Mouse (Mus musculus) myocyte (in vitro differentiated cells): ENCODE results near the gene Gm20388.

Experiments used
- CEBPB ChIP-seq: IDR thresholded peaks from 2 replicates; pipeline ENCODE4 v1.6.1; 2011; ENCODE audit warnings: mild to moderate bottlenecking, moderate library complexity; ENCODE audit not compliant: poor library complexity, insufficient read depth, severe bottlenecking
- E2F4 ChIP-seq: IDR thresholded peaks from one replicate; pipeline ENCODE4 v1.6.1; 2011; ENCODE audit warnings: mild to moderate bottlenecking, control low read depth, moderate library complexity; ENCODE audit not compliant: insufficient read depth
- MAX ChIP-seq: IDR thresholded peaks from one replicate; pipeline ENCODE4 v1.6.1; 2011; ENCODE audit warnings: low read depth, mild to moderate bottlenecking, control low read depth
- MYOD1 ChIP-seq, 3 experiments: IDR thresholded peaks; one replicate each; pipeline ENCODE4 v1.6.1; 2011; ENCODE audit warnings: control low read depth in 2 of 3, low read depth in 2 of 3, mild to moderate bottlenecking in 2 of 3, moderate library complexity in 1 of 3; ENCODE audit not compliant: insufficient read length in 2 of 3, control insufficient read depth in 1 of 3
- MYOG ChIP-seq, 3 experiments: IDR thresholded peaks; one replicate each; pipeline ENCODE4 v1.6.1; 2011; ENCODE audit warnings: control low read depth in 2 of 3, low read depth in 2 of 3, mild to moderate bottlenecking in 2 of 3; ENCODE audit not compliant: insufficient read length in 2 of 3, control insufficient read depth in 1 of 3, insufficient read depth in 1 of 3
- POLR2A ChIP-seq: IDR thresholded peaks from one replicate; pipeline ENCODE4 v1.6.1; 2011; ENCODE audit warnings: low read depth, mild to moderate bottlenecking, control low read depth, moderate library complexity; ENCODE audit not compliant: insufficient read length
- POLR2AphosphoS2 ChIP-seq: IDR thresholded peaks from one replicate; pipeline ENCODE4 v1.6.1; 2011; ENCODE audit warnings: low read depth, control low read depth; ENCODE audit not compliant: insufficient read length
- REST ChIP-seq: IDR thresholded peaks from one replicate; pipeline ENCODE4 v1.6.1; 2011; ENCODE audit warnings: mild to moderate bottlenecking, control low read depth, moderate library complexity; ENCODE audit not compliant: insufficient read depth, insufficient read length
- SRF ChIP-seq: IDR thresholded peaks from one replicate; pipeline ENCODE4 v1.6.1; 2011; ENCODE audit warnings: low read depth; ENCODE audit not compliant: control insufficient read depth, insufficient read length
- TCF12 ChIP-seq: IDR thresholded peaks from one replicate; pipeline ENCODE4 v1.6.1; 2011; ENCODE audit warnings: mild to moderate bottlenecking, control low read depth; ENCODE audit not compliant: poor library complexity, insufficient read depth, severe bottlenecking
- TCF3 ChIP-seq: IDR thresholded peaks from one replicate; pipeline ENCODE4 v1.6.1; 2011; ENCODE audit warnings: low read depth, control low read depth; ENCODE audit not compliant: insufficient read length
- USF1 ChIP-seq: IDR thresholded peaks from one replicate; pipeline ENCODE4 v1.6.1; 2011; ENCODE audit warnings: low read depth, mild to moderate bottlenecking, control low read depth, moderate library complexity

DNA sequence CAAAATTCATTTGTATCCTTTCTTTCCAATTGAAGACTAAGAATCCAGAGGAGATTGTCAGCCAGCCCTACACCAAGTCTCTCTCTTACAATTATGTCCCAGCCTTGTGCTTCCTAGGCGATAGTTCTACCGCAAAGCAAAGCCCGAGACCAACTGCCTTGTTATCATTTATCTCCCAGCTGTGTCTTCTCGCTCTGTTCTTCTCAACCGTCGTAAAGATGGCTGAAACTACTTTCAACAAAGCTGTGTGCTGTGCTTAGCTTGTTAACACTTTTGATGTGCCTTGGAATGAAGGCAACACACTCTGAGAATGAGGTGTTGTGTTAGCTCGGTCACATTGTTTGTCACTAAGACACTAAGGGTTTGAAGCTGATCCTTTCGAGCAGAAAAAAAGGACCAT, 3421.2 kb downstream of the Gm20388 start:
- TF ChIP-seq POLR2A (no peak), MAX (no peak), REST (no peak), POLR2AphosphoS2 (no peak), MYOG (IDR thresholded peaks at IDR 0.05; ENCODE audit: control insufficient read depth in 1 of 3, insufficient read depth in 1 of 3, insufficient read length in 2 of 3, low read depth in 2 of 3) (no peak), USF1 (no peak), TCF12 (no peak), TCF3 (no peak), MYOD1 (IDR thresholded peaks at IDR 0.05; ENCODE audit: control insufficient read depth in 1 of 3, insufficient read length in 2 of 3, low read depth in 2 of 3) (no peak), CEBPB (no peak), E2F4 (no peak), SRF (no peak)
